Mouse (Mus musculus) liver, postnatal 0 days (tissue): Measurements from ENCODE around the gene Miox.

Experiments used
- CTCF ChIP-seq: sonication (generic); IDR thresholded peaks from 2 replicates; pipeline ENCODE4 v1.5.1; 2016; ENCODE audit warnings: antibody characterized with exemption, low read depth
- EP300 ChIP-seq: IDR thresholded peaks from 2 replicates; pipeline ENCODE4 v1.6.1; 2016; ENCODE audit warnings: antibody characterized with exemption, low read depth, mild to moderate bottlenecking

DNA sequence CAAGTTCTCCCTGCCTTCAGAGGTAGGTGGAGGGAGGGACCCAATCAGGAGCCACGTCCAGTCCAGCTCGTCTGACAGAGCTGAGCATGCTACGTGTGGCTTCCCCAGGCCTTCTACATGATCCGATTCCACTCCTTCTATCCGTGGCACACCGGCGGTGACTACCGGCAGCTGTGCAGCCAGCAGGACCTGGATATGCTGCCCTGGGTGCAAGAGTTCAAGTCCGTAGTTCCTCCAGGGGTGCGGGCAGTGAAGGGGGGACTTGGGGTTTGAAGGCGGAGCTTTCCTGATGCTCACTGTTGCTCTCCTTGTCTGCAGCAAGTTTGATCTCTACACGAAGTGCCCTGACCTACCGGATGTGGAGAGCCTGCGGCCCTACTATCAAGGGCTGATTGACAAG lies 2.2 kb downstream of the Miox start:
- TF ChIP-seq CTCF (no peak), EP300 (no peak)
